Mouse (Mus musculus): ENCODE measurements around the gene Ptchd3. TPM values are rescaled to one million over a fixed set of nuclear protein-coding genes. Genes with fewer than 3 reads are reported as not detected.

Ptchd3 gene
- polyA plus RNA-seq, 1 experiment: not detected

- no peak overlapping the region for H3K27ac ChIP-seq (ENCODE audit: insufficient read depth, low read length)
- TF ChIP-seq POLR2A (IDR thresholded peaks at IDR 0.05; ENCODE audit: low read depth, low read length) (no peak), CTCF (IDR thresholded peaks at IDR 0.05; ENCODE audit: borderline replicate concordance, insufficient read depth, low read length) (no peak)
- peaks cover 8% of the 10 kb centered on the region for H3K4me1 ChIP-seq (ENCODE audit: control insufficient read depth, insufficient read depth, low read length)
- no peak overlapping the region for H3K4me3 ChIP-seq (ENCODE audit: insufficient read depth, low read length)
Observed at GRCm38 (mm10) chr11:121795978-121796377, 34.1 kb upstream of the Ptchd3 start.

- H3K4me1 ChIP-seq (ENCODE audit: control insufficient read depth, insufficient read depth, low read length): peaks cover 8% of the 10 kb centered on the region
- H3K27ac ChIP-seq (ENCODE audit: insufficient read depth, low read length): no peak overlapping the region
- TF ChIP-seq CTCF (IDR thresholded peaks at IDR 0.05; ENCODE audit: borderline replicate concordance, insufficient read depth, low read length) (no peak), POLR2A (IDR thresholded peaks at IDR 0.05; ENCODE audit: low read depth, low read length) (no peak)
- no peak overlapping the region for H3K4me3 ChIP-seq (ENCODE audit: insufficient read depth, low read length)
Observed at GRCm38 (mm10) chr11:121798591-121798990, 31.5 kb upstream of the Ptchd3 start.

GRCm38 (mm10) chr11:121799746-121800299 is 30.2 kb upstream of the Ptchd3 start:
- no peak overlapping the region for H3K4me3 ChIP-seq (ENCODE audit: insufficient read depth, low read length)
- peaks cover 3% of the 10 kb centered on the region for H3K4me1 ChIP-seq (ENCODE audit: control insufficient read depth, insufficient read depth, low read length)
- no peak for TF ChIP-seq POLR2A (IDR thresholded peaks at IDR 0.05; ENCODE audit: low read depth, low read length)
- no peak for TF ChIP-seq CTCF (IDR thresholded peaks at IDR 0.05; ENCODE audit: borderline replicate concordance, insufficient read depth, low read length)
- no peak overlapping the region for H3K27ac ChIP-seq (ENCODE audit: insufficient read depth, low read length)

- Histone ChIP-seq H3K27ac (ENCODE audit: insufficient read depth, low read length) (no peak overlapping the region), H3K4me1 (ENCODE audit: control insufficient read depth, insufficient read depth, low read length) (no peaks in the 10 kb centered on the region), H3K4me3 (ENCODE audit: insufficient read depth, low read length) (no peak overlapping the region)
- TF ChIP-seq CTCF (IDR thresholded peaks at IDR 0.05; ENCODE audit: borderline replicate concordance, insufficient read depth, low read length): no peak
- no peak for TF ChIP-seq POLR2A (IDR thresholded peaks at IDR 0.05; ENCODE audit: low read depth, low read length)
Observed at GRCm38 (mm10) chr11:121802743-121803142, 27.3 kb upstream of the Ptchd3 start.

DNA sequence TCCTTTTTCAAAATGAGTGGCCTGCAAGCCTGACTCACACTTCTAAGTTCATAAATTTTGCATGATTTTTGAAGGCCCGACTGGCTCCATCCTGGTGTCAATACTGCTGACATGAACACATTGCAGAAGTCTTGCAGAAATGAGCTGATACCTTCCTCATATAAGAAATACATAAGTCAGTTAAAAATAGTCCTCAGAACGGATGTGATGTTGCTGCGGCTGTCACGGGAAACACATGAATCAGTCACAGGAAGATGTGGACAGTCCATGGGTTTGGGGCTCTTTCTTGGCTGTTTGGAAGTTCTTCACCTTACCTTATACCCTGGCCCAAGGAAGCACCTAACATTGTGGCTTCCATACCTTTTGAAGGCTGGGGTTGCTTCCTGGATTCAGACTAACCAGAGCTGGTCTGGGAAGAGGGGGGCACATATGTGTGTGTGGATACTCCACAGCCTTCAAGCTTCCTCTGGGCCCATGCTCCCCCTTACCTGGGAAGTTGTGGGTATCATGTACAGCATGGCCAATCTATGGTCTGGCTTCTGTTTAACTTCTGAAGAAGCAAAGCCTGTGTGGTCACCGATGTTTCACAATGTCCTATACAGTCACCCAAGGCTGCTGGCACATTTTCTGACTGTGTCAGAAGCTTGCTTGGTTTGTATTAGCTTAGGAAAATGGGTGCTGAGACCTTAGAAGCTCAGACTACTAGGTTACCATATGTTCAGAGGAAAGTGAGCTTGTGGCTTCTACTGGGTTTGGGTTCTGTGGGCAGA is 25.6 kb upstream of the Ptchd3 start:
- TF ChIP-seq POLR2A (IDR thresholded peaks at IDR 0.05; ENCODE audit: low read depth, low read length) (no peak), CTCF (IDR thresholded peaks at IDR 0.05; ENCODE audit: borderline replicate concordance, insufficient read depth, low read length) (no peak)
- H3K4me3 ChIP-seq (ENCODE audit: insufficient read depth, low read length): no peak overlapping the region
- no peak overlapping the region for H3K27ac ChIP-seq (ENCODE audit: insufficient read depth, low read length)
- 0 out of 2 replicates have a peak, but pooled peaks cover 3% of the 10 kb centered on the region for H3K4me1 ChIP-seq (ENCODE audit: control insufficient read depth, insufficient read depth, low read length)

DNA sequence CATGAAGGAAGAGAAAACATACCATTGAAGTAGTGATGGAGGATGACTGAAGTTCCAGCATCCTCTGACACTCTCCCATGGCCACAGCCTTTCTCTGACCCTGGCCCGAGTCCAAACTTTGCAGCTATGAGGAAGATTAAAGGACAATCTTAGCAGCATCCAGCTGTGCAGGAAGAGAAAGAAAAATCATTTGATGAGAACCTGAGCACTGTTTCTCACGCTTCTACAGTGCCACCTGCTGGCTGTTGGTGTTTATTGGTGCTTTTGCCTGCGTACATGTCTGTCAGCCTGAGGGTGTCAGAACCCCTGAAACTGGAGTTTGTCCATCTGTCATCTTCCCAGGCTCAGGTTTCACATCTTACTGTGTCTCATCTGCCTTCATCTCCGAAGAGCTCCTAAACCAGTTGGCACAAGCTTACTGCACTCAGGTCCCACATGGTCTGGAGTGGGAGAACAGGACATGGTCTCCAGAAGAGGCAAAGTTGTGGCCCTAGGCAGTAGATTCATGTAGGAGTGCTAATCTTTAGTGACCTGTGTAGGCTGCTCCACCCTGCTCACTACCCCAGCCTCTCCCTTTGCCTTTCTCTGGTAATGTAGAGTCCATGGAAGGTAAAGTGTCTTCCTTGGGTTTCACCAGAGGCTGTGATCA is 21.7 kb upstream of the Ptchd3 start:
- no peak overlapping the region for H3K27ac ChIP-seq (ENCODE audit: insufficient read depth, low read length)
- H3K4me1 ChIP-seq (ENCODE audit: control insufficient read depth, insufficient read depth, low read length): 0 out of 2 replicates have a peak, but pooled peaks cover 3% of the 10 kb centered on the region
- no peak for TF ChIP-seq POLR2A (IDR thresholded peaks at IDR 0.05; ENCODE audit: low read depth, low read length)
- peak; percentile 64; the same call in 1 of the 2 replicates for TF ChIP-seq CTCF (IDR thresholded peaks at IDR 0.05; ENCODE audit: borderline replicate concordance, insufficient read depth, low read length)
- H3K4me3 ChIP-seq (ENCODE audit: insufficient read depth, low read length): no peak overlapping the region

DNA sequence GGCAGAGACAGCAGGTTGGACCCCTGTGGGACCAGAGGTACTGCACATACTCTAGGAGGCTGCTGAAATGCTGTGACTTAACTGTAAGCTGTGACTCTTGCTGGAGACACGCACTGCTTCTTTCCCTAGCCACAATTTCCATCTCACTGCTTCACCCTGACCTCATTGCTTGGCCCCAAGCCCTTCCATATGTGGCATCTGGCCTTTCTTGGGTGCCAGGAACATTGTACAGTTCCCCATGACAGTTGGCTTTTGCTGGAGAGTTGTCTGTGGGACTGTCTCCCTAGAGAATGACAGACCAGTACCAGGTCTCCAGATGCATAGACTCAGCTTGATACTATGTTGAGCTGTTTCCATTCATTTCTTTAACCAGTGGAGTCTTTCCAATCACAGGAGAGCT is 21.2 kb upstream of the Ptchd3 start:
- TF ChIP-seq CTCF (IDR thresholded peaks at IDR 0.05; ENCODE audit: borderline replicate concordance, insufficient read depth, low read length) (no peak), POLR2A (IDR thresholded peaks at IDR 0.05; ENCODE audit: low read depth, low read length) (no peak)
- 0 out of 2 replicates have a peak, but pooled peaks cover 3% of the 10 kb centered on the region for H3K4me1 ChIP-seq (ENCODE audit: control insufficient read depth, insufficient read depth, low read length)
- H3K4me3 ChIP-seq (ENCODE audit: insufficient read depth, low read length): no peak overlapping the region
- no peak overlapping the region for H3K27ac ChIP-seq (ENCODE audit: insufficient read depth, low read length)

DNA sequence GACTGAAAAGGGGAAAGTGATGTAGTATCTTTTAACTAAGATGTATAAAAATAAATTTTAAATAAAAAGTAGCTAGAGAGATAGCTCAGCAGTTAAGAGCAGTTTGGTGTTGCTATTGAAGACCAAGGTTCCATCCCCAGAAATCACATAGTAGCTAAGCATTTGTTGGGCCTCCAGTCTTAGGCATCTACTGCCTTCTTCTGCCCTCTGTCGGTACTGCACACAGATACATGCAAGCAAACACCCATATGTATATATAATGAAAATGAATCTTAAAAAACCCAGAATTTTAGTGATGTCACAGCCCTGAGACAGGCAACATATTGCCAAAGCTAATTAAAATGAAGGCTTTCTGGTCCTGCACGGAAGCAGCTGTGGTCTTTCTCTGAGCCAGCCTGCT is 15.9 kb downstream of the Ptchd3 start:
- Histone ChIP-seq H3K4me1 (ENCODE audit: control insufficient read depth, insufficient read depth, low read length) (no peaks in the 10 kb centered on the region), H3K4me3 (ENCODE audit: insufficient read depth, low read length) (no peak overlapping the region), H3K27ac (ENCODE audit: insufficient read depth, low read length) (no peak overlapping the region)
- TF ChIP-seq POLR2A (IDR thresholded peaks at IDR 0.05; ENCODE audit: low read depth, low read length) (no peak), CTCF (IDR thresholded peaks at IDR 0.05; ENCODE audit: borderline replicate concordance, insufficient read depth, low read length) (peak; percentile 16; the same call in 1 of the 2 replicates)

- Histone ChIP-seq H3K27ac (ENCODE audit: insufficient read depth, low read length) (no peak overlapping the region), H3K4me3 (ENCODE audit: insufficient read depth, low read length) (peak overlapping the region; percentile 30)
Observed at GRCm38 (mm10) chr11:121847790-121848299, 17.8 kb downstream of the Ptchd3 start.

More at GRCm38 (mm10) chr11:121847790-121848299, 17.8 kb downstream of the Ptchd3 start:
- TF ChIP-seq POLR2A (IDR thresholded peaks at IDR 0.05; ENCODE audit: low read depth, low read length) (peak; percentile 88), CTCF (IDR thresholded peaks at IDR 0.05; ENCODE audit: borderline replicate concordance, insufficient read depth, low read length) (no peak)
- H3K4me1 ChIP-seq (ENCODE audit: control insufficient read depth, insufficient read depth, low read length): no peaks in the 10 kb centered on the region

Other genes starting within 250 kb of the Ptchd3 start
- 4.5 and 5.3 TPM in 2 replicates for gene B3gntl1, start 157.1 kb upstream of the Ptchd3 start, polyA plus RNA-seq (2011; ENCODE audit: insufficient read length, low read depth, missing spikeins)
- 26.3 and 29.4 TPM in 2 replicates for gene Metrnl, start 128.7 kb upstream of the Ptchd3 start, polyA plus RNA-seq (2011; ENCODE audit: insufficient read length, low read depth, missing spikeins)